Mouse (Mus musculus) layer of hippocampus, adult 18-20 months (tissue): ENCODE measurements around the gene Dlg2. TPM values are rescaled to one million over a fixed set of nuclear protein-coding genes. Genes with fewer than 3 reads are reported as not detected.
A peak's percentile ranks its signal among the peaks of the same experiment; 100 is the strongest.

Experiments
- DNase-seq, 2 experiments: peaks; one replicate each; pipeline ENCODE4 v3.0.0; 2022; ENCODE audit warnings: low spot score in 2 of 2
- total RNA-seq, 2 experiments: library from RNA; stranded (reverse); gene quantifications; 2 replicates each; pipeline ENCODE4 v1.2.3; 2021

The Dlg2 gene
- total RNA-seq, 2 experiments from 2014 or later: 224 to 230 TPM

GRCm38 (mm10) chr7:91432563-91432962 lies 956.1 kb downstream of the Dlg2 start:
- no peak for DNase-seq

GRCm38 (mm10) chr7:91434739-91435138 lies 958.3 kb downstream of the Dlg2 start:
- DNase-seq: no peak

- DNase-seq: peak in 1 of 2 experiments; percentile 71
These were observed 963.9 kb downstream of the Dlg2 start for GRCm38 (mm10) chr7:91440326-91440725.

- DNase-seq: peak in 1 of 2 experiments; percentile 74
These were observed 966.2 kb downstream of the Dlg2 start for GRCm38 (mm10) chr7:91442447-91443376.

- no peak for DNase-seq
These were observed 966.9 kb downstream of the Dlg2 start for GRCm38 (mm10) chr7:91443377-91443714.

- no peak for DNase-seq
These were observed 967.4 kb downstream of the Dlg2 start for GRCm38 (mm10) chr7:91443913-91444312.

- peak in 1 of 2 experiments; percentile 82 for DNase-seq
These were observed 968.3 kb downstream of the Dlg2 start for GRCm38 (mm10) chr7:91444728-91445127.

GRCm38 (mm10) chr7:91456796-91457195 lies 980.3 kb downstream of the Dlg2 start:
- DNase-seq: no peak

- peak in 1 of 2 experiments; percentile 93 for DNase-seq
These were observed 980.7 kb downstream of the Dlg2 start for GRCm38 (mm10) chr7:91457207-91457606.

GRCm38 (mm10) chr7:91461352-91461751 lies 984.9 kb downstream of the Dlg2 start:
- DNase-seq: no peak

- no peak for DNase-seq
These were observed 986.8 kb downstream of the Dlg2 start for GRCm38 (mm10) chr7:91463256-91463655.

GRCm38 (mm10) chr7:91467061-91467460 lies 990.6 kb downstream of the Dlg2 start:
- DNase-seq: no peak

- DNase-seq: peak in 1 of 2 experiments; percentile 50
These were observed 1002.7 kb downstream of the Dlg2 start for GRCm38 (mm10) chr7:91479145-91479544.

- DNase-seq: no peak
These were observed 1005.2 kb downstream of the Dlg2 start for GRCm38 (mm10) chr7:91481574-91482197.

- DNase-seq: no peak
These were observed 1016.8 kb downstream of the Dlg2 start for GRCm38 (mm10) chr7:91493234-91493633.

GRCm38 (mm10) chr7:91495526-91495925 lies 1019.1 kb downstream of the Dlg2 start:
- no peak for DNase-seq

GRCm38 (mm10) chr7:91511119-91511518 lies 1034.6 kb downstream of the Dlg2 start:
- no peak for DNase-seq

GRCm38 (mm10) chr7:91514445-91514844 lies 1038.0 kb downstream of the Dlg2 start:
- DNase-seq: peak; percentile 69 to 88

- no peak for DNase-seq
These were observed 1039.8 kb downstream of the Dlg2 start for GRCm38 (mm10) chr7:91516225-91516624.

- DNase-seq: no peak
These were observed 1049.4 kb downstream of the Dlg2 start for GRCm38 (mm10) chr7:91525859-91526258.

- peak; percentile 47 to 71 for DNase-seq
These were observed 1066.3 kb downstream of the Dlg2 start for GRCm38 (mm10) chr7:91542597-91543285.

GRCm38 (mm10) chr7:91543286-91543650 lies 1066.8 kb downstream of the Dlg2 start:
- peak in 1 of 2 experiments; percentile 31 for DNase-seq
